Mouse (Mus musculus): Measurements from ENCODE around the gene Mia2.
"Not testable (repeated sequence)": the region's sequence is repeated elsewhere in the genome, so short reads cannot be mapped to it uniquely, and the experiment has no call there.

Mia2 gene

GRCm38 (mm10) chr12:59241031-59241430, 145.4 kb downstream of the Mia2 start:
- not testable (repeated sequence) for DNase-seq (ENCODE audit: low spot score)

Data from T-cell, adult 2 months (primary cell).